Comparison of ENCODE assay signal across 17 mouse cellular contexts in the genomic region with DNA sequence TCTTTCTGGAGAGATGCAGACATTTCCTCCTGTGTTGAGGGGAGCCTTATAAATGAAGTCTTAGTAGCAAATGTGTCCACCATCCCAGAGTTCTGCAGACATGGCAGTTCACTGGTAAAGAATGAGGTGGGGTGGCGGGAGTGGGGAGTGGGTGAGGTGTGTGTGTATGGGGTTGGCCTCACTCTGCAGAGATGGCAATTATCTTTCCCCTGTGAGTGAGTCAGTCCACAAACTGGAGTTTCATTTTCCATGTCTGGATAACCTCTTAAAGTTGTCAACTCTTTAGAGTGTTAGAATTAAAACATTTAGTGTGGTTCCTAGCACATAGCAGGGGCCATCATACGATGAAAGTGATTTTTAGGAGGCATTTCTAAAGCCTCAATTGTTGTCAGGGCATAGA.
"Had no signal": no experiment of that assay in that cellular context is flagged by ENCODE, and none has a peak within 500 bp of the region (broad histone marks: within the 10 kb centered on the region; RNA-seq: fewer than 3 reads in every experiment).

No protein-coding gene starts in this region.

- H3K27me3 ChIP-seq: lung, embryonic 15.5 days; megakaryocyte, embryonic 14.5 days; midbrain, embryonic 15.5 days; neural tube, embryonic 12.5 days; stomach, embryonic 15.5 days had no signal

- H3K4me3 ChIP-seq: lung, embryonic 15.5 days; megakaryocyte, embryonic 14.5 days; midbrain, embryonic 13.5 days; midbrain, embryonic 15.5 days; neural tube, embryonic 12.5 days; stomach, embryonic 15.5 days had no signal

- H3K9me3 ChIP-seq: lung, embryonic 15.5 days; megakaryocyte, embryonic 14.5 days; midbrain, embryonic 13.5 days; midbrain, embryonic 15.5 days; neural tube, embryonic 12.5 days; stomach, embryonic 15.5 days had no signal

- H3K4me1 ChIP-seq: midbrain, embryonic 15.5 days; neural tube, embryonic 12.5 days; stomach, embryonic 15.5 days had no signal

- ATAC-seq: lung, postnatal 0 days; midbrain, embryonic 13.5 days; midbrain, embryonic 15.5 days had no signal

- H3K9ac ChIP-seq: lung, embryonic 15.5 days; midbrain, embryonic 13.5 days; midbrain, embryonic 15.5 days; neural tube, embryonic 12.5 days; stomach, embryonic 15.5 days had no signal

- H3K36me3 ChIP-seq: lung, embryonic 15.5 days; midbrain, embryonic 13.5 days; midbrain, embryonic 15.5 days; neural tube, embryonic 12.5 days; stomach, embryonic 15.5 days had no signal

- H3K27ac ChIP-seq: lung, embryonic 15.5 days; macrophage; midbrain, embryonic 13.5 days; midbrain, embryonic 15.5 days; neural tube, embryonic 12.5 days; stomach, embryonic 15.5 days; stomach, postnatal 0 days had no signal

- DNase-seq: lung, adult 2 months; lung, postnatal 14 days; lung, postnatal 36 days; right cerebral cortex, postnatal 14 days; thymus, adult 2 months; thymus, postnatal 25 days; thymus, postnatal 4 days had no signal

- H3K4me2 ChIP-seq: midbrain, embryonic 11.5 days; midbrain, embryonic 13.5 days; neural tube, embryonic 12.5 days had no signal
